Mouse (Mus musculus): ENCODE measurements around the gene Ubiad1. TPM values are rescaled to one million over a fixed set of nuclear protein-coding genes. Genes with fewer than 3 reads are reported as not detected.

Ubiad1 gene
- total RNA-seq, 2 experiments from 2014 or later = 8.9 to 9.1 TPM

DNA sequence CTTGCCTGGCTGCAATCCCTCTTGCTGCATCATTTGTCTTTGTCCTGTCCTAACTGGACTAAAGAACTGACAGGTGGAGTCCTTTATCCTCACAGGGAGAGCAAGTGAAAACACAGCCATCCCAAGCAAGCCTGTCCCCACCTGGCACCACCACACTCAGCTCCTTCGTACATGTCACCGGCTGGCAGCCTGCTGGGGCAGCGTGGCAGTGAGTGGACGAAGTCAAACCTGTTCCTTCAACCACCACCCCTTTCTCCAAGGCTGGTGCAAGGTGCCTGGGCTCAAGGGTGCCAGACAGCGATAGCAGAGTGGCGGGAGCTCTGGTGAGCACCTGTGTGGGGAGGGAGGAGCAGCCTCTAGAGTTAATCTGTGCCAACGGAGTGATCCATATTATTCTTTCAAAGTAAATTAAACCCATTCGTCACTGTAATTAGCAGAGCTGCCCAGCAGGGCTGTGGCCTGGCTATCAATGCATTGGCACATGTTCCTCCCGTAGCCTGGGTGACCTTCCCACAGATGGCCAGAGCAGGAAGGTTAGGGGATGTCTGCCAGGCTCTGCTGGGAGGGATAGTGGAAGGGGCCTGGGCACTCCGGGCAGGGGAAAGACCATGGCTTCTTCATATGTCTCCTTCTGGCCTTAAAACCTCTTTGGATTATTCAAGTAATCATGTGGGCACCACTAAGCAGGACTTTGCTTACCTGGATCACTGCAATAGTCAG lies 36.2 kb downstream of the Ubiad1 start:
- DNase-seq (ENCODE audit: low spot score in 2 of 2) = no peak

DNA sequence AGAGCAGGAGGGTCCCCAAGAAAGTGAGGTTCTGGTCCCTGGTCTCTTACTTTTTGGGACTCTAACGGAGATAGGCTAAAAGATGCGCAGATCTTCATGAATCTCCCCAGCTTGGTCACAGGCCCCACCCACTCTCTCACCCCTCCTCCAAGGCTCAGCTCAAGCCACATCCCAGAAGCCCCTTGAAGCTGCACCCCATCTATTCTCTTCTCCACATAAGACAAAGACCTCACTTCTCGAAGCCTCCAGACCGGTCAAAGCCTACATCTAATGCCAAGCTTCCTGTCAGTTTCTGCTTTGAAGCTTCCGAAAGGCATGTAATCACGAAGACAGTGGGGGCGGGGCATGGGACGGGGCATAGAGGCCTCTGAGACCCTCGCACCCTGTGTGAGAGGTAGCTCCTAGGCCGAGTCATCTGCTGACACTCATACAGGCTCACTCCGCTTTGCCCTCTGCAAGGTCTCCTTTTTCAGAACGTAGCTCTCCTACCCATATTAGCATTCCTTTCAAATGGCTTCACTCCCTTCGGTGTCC lies 39.2 kb downstream of the Ubiad1 start:
- no peak for DNase-seq (ENCODE audit: low spot score in 2 of 2)

DNA sequence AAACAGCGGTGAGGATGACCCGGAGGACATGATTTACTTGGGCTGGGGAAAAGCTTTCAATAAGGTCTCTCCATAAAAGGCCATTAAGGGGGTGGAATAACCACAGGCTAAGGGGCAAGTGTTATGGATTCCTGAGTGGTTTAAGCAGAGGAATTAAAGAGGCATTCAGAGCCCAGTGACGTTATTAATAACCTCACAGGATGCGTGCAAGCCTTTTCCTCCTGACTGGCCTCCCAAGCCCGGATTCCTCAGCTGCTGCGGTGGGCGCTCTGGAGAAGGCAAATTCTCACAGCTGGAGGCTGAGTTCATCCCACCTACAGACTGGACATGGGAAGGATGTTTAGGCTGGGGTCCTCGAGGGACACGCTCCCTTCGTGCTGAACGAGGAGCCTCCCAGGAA lies 39.8 kb downstream of the Ubiad1 start:
- DNase-seq (ENCODE audit: low spot score in 2 of 2) = no peak

DNA sequence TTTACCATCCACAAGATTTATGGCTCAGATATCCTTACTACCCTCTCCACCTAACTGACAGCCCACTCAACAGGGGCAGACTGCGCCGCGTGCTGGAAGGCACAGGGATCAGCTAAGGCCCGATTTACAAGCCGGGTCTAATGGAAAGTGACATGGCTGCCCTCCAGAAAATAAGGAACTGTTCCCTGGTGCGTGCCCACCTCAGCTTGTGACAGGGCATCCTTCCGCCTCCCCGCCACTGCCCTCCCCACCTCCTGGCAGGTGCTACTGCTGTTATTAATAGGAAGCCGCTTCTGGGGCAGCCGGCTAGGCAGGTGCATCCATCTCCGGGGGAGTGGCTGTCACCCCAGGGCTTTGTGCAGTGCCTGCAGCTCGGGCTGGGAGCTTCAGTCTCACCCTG lies 41.2 kb downstream of the Ubiad1 start:
- DNase-seq (ENCODE audit: low spot score in 2 of 2) = no peak

DNA sequence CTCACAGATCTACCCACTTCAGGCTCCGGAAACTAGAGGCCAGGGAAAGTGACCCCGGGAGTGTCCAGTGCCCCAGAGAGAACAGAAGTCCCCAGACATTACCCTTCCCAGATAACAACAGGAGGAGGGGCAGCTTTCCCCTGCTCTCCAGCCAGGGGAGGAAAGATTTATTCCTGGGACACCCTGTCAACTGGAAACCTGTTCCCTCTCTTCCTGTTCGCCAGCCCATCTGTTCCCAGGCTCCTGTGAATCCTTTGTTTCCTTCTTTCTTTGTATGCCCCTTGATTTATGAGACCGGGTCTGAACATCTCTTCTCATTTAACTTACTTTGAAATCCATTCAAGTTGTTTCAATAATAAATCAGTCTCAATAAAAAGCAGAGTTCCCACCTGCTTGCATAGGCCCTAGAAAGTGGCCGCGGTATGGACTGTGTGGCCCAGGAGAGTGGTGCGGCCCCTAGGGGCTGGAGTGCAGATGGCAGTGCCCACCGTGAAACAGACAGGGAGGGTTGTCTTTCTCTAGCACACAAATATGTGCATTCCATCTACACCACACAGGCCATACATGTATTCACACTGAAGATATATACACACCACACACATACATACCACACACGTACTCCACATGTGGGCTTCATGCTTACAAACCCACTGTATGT lies 45.0 kb downstream of the Ubiad1 start:
- no peak for DNase-seq (ENCODE audit: low spot score in 2 of 2)

DNA sequence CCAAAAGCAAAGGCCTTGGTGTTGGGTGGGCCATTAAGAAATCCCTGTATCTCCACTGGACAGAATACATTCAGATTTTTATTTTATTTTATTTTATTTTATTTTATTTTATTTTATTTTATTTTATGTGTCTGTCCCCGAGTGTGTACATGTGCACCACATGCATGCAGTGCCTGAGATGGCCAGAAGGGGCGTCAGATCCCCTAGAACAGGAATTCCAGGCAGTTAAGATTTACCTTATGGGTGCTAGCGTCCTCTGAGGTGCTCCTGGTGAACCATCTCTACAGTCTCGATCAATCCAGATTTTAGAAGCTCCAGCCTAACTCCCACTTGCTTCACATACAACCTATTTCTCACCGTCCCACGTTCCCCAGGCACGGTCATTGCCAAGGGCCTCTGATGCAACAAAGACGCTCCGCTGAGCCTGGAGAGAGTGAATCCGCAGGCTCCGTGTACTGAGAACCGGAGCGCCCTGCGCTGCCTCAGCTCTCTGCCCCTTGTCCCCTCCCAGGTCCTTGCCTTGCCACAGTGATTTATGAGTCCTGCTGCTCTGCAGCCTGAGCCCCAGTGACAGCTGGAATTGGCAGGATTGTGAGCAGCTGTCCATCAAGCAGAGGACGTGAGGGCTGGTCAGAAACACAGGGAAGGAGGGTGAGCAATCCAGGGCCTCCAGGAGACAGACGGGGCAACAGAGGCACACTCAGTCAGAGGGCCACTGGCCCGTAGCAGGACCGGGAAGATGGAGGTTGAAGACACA lies 46.9 kb downstream of the Ubiad1 start:
- DNase-seq (ENCODE audit: low spot score in 2 of 2) = no peak

DNA sequence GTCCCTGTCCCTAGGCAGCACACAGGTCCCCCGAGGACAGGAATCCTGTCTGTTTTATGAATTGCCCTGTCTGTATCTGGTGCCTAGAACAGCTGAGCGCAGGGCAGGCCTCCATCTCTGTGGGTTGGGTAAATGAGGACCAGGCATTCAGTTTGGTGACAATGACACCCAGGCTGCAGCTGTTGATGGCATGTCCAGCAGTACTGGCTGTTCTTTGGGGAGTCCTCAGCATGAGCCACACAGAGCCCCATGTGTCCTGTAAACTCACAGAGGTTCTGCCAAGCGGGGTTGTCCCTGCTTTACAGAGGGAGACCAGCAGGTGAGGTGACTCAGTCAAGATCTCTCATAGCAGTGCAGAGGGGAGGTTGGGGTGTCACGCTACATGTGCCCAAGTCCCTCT lies 47.5 kb downstream of the Ubiad1 start:
- DNase-seq (ENCODE audit: low spot score in 2 of 2) = peak; percentile 37 to 45

DNA sequence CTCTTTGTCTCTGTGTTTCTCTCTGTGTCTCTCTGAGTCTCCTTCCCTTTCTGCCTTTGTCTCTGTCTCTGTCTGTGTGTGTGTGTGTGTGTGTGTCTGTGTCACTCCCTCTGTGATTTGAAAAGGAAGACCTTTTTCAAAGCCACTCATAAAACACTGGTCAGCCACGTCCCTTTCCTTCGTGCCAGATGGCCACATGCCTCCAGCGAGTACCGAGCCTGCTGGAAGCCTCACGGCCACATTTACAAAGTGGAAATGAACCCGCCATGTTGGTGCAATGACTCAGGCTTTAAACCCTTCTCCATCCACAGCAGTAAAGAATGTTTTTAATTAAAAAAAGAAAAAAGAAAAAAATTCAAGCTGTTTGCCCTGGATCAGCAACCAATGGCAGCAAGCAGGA lies 48.7 kb downstream of the Ubiad1 start:
- no peak for DNase-seq (ENCODE audit: low spot score in 2 of 2)

DNA sequence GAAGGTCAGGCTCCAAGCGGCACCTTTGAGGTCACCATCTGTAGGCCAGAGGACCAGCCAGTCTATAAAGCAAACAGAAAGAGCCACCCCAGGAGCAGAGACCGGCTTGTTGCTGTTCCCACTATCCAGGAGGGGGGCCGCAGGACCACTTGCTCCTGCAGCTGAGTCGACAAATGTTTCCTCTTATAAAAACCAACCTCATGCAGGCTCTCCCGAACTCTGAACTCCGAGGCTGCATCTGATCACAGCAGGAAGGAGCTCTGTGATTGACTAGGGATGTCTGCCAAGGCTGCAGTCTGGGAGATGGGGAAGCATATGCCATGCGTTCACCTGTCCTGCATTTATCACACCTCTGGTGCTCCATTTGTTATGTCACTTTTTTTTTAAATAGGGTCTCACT lies 49.4 kb downstream of the Ubiad1 start:
- no peak for DNase-seq (ENCODE audit: low spot score in 2 of 2)

DNA sequence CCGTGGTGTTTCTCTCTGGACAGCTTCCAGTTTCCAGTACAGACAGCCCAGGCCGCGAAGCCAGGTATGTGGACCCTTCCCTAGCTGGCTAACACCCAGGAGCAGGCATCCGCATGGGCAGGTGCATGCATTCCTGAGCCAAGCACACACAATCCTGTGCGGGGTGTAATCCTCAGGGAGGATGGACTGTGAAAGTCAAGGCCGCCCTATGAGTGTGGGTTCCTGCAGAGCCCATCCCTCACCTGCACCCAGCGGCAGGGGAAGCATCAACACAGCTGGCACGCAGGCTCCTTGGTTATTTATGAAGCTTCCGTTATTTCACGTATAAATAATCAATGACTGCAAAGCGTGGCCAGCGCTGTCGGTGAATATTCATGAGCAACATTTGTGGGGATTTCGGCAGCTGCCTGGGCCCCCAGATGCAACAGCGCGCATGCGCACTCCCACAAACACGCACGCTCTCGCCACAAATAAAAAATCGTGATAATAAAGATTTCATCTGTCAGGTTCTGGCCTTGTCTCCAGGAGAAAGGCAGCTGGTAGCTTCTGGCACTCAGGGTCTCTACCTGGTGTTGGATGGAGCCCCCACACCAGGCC lies 52.8 kb downstream of the Ubiad1 start:
- DNase-seq (ENCODE audit: low spot score in 2 of 2) = no peak

DNA sequence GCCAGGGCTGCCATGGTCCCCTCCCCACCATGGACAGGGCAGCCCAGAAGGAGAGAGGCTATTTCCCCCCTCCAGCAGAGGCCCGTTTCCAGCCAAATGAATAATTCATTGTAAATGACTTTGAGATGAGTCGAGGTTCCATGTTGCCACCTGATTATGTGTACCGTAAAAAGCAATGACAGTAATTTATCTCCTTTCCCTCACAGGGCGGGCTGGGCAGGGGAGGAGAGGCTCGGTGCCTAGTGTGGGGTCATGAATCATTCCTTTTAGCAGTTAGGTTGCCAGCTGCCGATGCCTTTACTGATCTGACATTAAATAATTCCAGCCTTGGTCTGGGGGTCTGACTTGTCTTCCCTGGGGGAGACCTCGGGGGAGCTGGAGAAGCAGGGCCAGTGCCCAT lies 54.9 kb downstream of the Ubiad1 start:
- no peak for DNase-seq (ENCODE audit: low spot score in 2 of 2)

DNA sequence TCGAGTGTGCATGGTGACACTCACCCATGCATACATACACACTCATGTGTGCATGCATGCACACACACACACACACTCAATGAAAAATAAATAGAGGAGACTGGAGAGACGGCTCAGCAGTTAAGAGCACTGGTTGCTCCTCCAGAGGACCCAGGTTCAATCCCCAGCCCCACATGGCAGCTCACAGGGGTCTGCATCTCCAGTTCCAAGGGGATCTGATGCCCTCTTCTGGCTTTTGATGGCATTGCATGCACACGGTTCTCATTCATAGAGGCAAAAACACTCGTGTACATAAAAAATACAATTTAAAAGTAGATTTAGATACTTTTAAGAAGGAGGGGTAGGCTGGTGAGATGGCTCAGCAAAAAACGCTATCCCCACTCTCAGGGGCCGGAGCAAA lies 55.5 kb downstream of the Ubiad1 start:
- DNase-seq (ENCODE audit: low spot score in 2 of 2) = no peak

DNA sequence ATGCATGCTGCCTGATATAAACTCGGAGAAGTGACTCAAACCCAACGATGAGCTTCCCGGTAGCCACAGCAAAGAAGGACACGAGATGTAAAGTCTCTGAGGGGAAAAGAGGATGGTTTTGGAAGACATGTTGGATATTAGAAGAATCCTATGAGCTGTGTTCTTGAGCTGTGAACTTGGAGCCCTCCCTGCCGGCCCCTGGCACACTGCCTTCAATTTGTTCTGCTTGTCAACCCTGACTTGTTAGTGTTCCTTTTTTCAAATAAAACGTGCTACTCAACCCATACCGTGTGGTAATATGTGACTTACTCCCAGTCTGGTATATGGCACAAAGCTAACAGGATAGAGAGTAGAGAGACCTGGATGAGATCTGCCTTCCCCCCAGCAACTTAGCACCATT lies 59.3 kb downstream of the Ubiad1 start:
- no peak for DNase-seq (ENCODE audit: low spot score in 2 of 2)

Other genes starting within 250 kb of the Ubiad1 start
- gene Disp3, start 156.8 kb downstream of the Ubiad1 start, total RNA-seq (2021) = 10 to 100 TPM; 29.4 to 32.3 TPM
- gene Mtor, start 3.8 kb upstream of the Ubiad1 start, total RNA-seq (2021) = 10 to 100 TPM; 80.2 to 80.7 TPM
- under 1 TPM; 0.29 to 0.30 TPM for gene Angptl7, start 55.7 kb upstream of the Ubiad1 start, total RNA-seq (2021)
- 10 to 100 TPM; 48.9 to 52.4 TPM for gene Exosc10, start 113.7 kb upstream of the Ubiad1 start, total RNA-seq (2021)
- gene Srm, start 146.7 kb upstream of the Ubiad1 start, total RNA-seq (2021) = 10 to 100 TPM; 69.0 to 73.3 TPM
- 1 to 10 TPM; 1.0 to 1.8 TPM for gene Masp2, start 157.8 kb upstream of the Ubiad1 start, total RNA-seq (2021)
- 100 to 1,000 TPM; 199 to 208 TPM for gene Tardbp, start 182.2 kb upstream of the Ubiad1 start, total RNA-seq (2021)
- gene Gm572, start 198.5 kb upstream of the Ubiad1 start, total RNA-seq (2021) = not detected